Mouse (Mus musculus) neural tube, embryonic 10.5 days (tissue): Measurements from ENCODE around the gene N4bp2l2.

ENCODE experiments used
- DNase-seq: peaks from one replicate; pipeline ENCODE4 v3.0.0-alpha.2; 2017; ENCODE audit warnings: low spot score; ENCODE audit errors: extremely low spot score

Gene N4bp2l2

DNA sequence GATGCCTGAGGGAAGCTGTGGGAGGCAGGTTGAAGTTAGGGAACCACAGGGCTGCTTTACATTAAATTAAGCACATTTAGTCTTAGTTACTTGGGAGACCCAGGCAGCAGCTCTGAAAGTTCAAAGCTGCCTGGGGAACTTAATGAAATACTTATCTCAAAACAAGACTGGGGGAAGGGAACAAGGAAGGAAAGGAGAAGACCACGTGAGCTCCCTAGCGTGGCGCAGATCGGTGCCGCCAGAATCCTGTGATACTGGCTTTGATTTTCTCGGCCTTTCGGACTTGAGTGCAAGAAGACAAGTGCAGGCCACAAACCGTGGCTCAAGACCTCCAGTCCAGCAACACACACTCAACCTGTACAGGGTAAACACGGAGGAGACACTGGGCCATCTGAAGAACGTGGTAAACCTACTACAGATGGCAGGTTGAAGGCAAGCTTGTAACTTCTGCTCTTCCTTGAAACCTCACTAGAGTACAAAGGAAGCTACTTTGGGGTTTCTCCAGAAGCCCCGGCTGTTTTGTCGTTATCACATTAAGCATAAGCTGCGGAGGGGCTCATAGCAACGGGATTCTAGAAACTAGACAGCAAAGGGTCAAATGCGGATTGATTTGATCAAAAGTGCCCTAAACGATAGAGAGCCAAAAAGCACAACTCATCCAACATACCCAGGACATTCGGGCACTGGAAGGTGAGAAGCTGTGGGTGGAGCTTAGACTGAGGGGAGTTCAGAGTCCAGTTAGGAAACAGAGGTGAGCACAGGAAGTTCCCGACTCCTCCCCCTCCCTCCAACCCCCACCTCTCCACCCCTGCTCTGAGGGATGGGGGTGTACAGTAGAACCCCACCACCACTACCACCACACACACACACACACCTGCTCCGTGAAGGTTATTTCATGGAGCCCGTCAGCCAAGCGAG lies 67.5 kb downstream of the N4bp2l2 start:
- no peak for DNase-seq

DNA sequence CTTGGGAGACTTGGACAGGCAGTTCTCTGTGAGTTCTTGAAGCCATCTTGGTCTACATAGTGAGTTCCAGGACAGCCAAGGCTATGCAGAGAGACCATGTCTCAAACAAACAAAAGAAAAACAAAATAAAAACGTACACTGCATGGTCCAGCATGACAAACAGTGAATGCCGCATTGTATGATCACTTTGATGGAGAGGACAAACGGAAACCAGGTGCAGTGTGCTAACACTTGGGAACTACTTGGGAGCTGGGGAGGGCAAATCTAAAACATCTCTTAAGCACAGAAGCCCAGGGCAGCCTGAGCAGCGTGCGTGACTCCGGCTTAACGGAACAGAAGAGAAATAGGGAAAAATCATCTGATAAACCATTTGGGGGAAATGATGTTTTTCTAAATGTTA lies 68.9 kb downstream of the N4bp2l2 start, which contains the start of gene N4bp2l1:
Gene N4bp2l1 (minus strand): TSS at position 101 of the 400 bp plus-strand sequence.
- no peak for DNase-seq

DNA sequence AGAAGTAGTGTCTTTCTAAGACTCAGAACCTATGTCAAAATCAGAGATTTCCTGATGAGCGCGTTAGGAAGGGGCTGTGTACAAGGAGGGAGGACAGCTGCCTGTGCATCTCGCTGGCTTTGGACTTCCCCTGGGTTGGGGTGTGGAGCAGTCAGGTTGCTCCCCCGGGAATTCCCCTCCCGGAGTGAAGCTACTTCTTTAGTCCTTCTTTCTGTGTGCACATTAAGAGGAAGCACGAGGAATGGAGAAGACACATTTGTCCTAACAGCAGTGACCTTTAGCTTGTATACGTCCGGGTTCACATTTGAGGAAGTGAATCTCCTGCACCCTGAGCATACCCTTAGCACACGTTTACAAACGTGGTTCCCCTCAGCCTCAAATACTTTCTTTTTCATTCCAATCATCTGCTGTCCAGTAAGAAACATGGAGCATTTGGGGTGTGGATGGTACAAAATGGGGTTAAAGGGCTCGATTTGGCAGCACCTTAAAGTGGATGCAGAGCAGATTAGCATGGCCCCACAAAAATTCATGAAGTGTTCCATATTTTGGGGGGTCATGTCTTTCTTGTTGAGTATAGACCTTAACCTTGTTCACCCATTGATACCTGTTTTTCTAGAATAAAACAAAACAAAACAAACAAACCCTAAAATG lies 70.5 kb downstream of the N4bp2l2 start:
- no peak for DNase-seq

DNA sequence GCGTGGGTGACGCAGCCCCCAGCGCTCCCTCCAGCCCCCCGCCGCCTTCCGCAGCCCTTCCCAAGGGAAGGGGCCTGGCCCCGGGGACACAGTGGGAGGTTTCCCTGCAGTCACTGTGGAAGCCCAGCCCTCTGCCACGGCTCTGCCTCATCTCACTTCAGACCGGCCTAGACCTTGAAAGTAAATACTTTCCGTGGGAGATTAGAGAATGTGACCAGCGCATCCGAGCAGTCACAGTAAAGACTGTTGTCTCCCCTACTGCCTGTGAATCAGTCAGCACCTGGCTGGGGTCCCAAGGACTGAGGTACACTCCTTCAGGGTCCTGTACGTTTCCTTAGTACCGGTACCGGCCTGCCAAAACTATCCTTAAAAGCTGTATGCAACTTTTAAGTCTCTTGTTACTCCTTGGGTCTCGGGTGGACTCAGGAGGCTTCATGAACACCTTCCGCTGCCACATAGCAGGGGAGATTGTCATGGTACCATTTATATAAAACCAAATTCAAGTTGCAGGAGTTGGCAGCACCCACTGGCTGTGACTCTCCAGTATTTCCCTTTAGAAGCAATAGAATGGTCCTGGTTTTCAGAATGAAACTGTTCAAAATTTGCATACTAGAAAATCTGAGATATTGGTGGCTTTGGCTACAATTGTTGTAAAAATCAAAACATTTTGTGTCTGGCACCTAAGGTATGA lies 71.2 kb downstream of the N4bp2l2 start:
- no peak for DNase-seq

DNA sequence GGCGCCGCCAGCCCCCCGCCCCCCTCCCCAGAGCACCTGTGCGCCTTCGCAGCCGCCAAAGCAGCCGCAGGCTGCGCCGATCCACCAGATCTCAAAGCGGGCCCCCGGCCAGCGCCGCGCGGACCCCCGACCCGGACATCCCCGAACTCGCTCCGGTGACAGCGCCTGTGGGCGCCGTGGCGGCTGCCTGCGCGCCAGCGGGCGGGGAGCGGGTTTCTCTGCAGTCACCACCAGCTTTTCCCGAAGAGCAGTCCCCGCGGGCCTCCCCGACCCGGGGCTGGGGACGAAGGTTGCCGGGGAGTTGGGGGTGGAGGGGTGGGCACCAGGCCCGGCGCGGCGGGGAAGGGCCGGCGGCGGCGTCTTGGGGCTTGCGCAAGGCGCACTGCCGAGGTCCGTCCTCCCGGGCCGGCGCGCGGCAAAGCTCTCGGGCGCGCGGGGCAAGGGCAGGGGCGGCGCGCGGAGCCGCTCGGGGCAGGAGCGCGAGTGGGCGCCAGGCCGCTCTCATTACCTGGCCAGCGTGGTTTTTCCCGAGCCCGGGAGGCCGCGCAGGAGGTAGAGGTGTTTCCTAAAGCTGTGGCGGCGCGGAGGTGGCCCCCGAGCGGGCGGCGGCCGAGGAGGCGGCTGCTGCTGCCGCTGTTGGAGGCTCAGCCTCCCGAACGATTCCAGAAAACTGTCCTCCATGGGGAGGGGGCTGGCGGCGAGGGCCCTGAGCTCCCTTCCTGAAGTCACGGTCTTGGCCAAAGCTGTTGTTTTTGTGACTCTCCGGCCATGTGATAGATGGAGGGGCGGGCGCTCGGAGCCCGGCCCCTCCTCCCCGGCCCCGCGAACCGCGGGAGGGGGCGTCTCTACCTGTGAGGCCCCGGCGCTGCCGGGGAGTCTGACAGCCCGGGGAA lies 72.0 kb downstream of the N4bp2l2 start:
- DNase-seq, result peak; percentile 63

DNA sequence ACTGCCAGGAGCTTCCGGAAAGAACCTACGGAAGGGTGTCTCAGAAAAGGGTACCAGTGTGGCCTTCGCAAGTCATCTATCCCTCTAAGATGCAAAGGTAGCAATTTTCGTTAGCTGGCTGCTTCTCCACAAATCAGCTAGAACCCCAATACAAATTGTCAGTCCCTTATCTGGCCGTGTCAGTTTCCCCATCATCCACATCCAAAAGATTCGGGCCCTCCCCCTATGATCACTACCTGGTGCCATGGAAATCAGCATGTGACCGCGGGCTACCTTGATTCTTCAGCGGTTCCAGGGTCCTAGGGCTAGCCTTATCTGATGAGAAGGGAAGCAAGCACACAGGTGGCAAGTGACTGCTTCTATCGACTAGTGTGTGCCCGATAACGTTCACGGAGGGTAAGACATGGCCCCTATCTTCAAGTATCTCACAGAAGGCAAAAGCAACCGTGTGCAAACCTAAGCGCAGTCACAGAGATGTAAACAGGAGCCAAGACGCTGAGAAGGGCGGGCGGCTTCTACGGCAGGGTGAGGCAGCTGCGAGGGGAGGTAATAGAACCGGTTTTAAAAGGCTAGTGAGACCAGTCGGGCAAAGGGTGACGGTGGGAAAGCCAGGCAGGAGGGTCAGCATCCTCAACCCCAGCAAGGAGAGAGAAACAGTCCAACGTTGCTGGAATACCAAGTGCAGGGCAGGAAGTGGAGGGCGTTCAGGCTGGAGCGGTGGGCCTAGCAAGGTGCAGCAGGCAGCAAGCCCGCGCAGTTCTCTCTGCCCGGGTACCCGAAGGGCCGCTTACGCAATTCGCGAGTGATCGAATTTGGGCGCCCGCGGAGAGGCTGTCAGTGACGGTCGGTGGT lies 72.9 kb downstream of the N4bp2l2 start:
- DNase-seq, result peak; percentile 46

DNA sequence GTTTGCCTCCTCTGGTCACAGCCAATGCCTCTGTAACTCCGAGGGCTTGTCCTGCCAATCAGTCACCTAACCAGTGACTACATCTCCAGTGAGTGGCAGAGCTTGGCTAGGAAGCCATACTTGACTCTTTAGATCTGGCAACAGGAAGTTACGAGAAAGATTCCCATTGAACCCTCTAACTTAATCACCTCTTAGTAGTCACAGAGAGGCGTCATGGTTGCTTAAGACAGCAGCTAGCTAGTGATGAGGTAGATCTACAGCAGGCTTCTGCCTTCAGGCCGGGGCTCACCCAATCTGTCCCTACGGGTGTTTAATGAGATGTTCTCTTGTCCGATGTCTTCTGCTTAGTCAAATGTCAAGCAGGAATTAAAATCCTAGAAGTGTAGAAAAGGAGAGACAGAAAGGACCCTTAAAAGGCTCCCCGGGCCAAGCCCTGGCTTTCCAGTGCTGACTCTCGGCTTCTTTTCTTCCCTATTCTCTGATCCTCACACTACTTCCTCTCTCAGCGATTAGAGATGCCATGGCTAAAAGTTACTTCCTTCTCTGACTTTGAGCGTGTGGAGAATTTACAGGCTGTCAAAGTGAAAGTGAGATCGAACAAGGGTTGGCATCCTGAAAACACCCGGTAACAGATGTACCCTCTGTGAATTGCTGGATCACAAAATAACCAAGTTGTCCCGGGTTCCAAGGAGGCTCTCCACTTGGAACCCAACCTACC lies 73.6 kb downstream of the N4bp2l2 start:
- no peak for DNase-seq

DNA sequence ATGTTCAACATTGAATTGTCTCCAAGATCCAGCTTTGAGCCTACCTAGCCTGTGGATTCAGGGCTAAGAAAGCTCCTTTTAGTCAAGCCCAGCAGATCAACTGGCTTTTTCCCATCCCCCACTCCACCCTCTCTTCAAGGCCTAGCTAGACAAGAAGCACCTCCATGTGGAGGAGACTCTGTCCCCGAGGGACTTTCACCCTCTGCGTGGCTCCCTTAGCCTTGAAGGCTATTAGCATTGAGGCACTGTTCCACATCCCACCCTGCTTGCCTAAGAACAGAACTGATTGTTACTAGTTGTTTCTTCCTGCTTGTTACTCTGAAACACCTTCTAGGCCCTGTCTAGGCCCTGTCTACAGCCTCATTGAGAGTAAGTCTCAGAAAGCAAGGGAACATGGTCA lies 76.0 kb downstream of the N4bp2l2 start:
- no peak for DNase-seq

DNA sequence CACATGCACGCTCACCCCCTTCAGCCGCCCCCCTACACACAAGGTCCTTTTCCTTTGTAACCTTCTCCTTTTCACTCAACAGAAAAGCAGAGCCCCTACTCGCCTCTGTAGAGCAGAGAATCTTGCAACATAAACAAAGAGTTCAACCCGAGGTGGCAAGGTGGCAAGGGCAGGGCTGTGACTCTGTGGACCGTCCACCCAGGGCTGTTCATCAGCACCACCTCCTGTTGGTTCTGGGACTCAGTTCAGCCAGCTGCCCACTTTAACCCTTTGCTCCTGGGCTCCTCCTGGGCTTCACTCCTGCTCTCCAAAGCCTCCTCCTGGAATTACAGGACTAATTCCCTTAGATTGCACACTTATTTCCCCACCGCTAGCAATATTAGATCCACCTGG lies 81.7 kb downstream of the N4bp2l2 start:
- DNase-seq, result no peak

DNA sequence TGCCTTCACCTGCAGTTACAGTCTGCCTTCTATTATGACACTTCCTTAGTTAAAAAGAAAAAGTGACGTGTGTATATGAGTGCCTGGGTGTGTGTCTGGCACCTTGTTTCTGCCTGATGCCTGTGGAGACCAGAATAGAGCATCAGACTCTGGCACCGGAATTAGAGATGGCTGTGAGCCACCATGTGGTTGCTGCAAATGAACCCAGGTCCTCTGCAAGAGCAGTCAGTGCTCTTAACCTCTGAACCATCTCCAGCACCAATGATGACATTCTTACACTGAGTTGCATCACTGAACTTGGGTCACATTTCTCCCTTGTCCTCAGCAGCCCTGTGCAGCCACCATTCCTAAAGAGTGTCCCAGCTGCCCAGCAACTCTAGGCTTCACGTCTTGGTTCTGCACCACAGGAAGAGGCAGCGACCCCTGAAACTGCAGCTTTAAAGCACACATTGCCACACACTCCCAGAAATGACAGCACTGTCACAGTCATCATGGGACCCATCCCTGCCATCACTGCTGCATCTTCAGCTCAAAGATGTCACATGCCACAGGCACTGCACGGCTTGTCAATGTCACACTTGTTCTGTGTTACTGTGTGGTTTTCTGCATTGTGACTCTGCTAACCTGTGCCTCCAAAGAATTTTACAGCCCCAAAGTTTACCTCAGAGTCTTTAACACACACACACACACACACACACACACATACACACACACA lies 82.2 kb downstream of the N4bp2l2 start:
- DNase-seq, result no peak

DNA sequence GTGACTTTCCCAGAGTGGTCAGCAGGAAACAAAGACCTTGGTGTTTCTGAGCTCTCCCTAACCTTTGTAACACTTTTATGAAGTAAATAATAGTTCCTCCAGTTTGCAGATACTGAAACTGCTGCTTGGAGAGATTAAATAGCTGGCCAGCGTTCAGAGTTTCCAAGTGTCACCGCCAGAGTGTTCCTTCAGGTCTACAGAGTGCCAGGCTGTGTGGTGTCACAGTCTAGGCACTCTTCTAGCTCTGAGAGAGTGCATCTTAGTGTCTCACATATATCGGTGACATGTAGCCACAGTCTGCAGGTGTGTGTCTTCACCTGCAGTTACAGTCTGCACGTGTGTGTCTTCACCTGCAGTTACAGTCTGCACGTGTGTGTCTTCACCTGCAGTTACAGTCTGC lies 82.8 kb downstream of the N4bp2l2 start:
- no peak for DNase-seq

DNA sequence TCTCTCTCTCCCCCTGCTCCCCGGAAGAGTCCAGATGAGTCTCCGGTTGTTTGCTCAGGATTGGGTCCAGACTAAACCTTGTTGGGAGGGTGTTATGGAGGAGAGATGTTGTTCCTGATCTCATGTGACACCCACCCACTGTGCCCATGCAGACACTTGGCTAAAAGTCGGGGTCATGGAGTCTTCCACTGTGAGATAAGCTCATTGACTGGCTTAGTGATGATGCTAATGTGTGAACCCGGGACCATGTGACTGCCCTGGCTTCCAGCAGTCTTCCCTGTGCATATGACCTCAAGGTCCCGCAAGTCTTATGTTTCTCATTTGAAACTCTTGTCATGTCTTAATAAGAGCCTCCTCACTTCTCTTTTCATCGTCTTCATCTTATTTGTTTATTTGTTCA lies 84.8 kb downstream of the N4bp2l2 start:
- no peak for DNase-seq

DNA sequence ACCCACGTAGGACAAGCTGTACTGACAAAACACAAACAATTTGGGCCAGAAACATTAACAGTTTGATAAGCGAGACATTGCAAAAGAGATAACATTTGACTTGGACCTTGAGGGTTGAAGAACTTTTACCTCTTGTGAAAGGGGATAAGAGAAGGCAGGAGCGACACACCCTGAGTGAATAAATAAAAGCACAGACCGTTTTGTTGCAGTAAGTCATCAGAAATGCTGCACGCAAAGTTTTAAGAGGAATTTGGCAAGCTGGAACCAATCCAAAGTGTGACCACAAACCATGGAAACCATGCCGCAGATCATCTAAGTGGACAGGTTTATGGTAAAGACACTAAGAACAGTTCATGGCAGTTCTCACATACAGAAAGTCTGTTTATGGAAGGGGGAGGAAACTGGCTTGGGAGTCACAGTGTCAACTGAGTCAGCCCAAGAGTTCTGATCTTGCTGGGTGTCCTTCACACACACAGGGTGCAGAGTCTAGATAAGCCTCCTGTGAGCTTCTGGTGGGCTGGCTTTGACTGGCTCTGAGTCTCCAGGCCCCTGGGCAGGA lies 87.3 kb downstream of the N4bp2l2 start:
- DNase-seq, result no peak

DNA sequence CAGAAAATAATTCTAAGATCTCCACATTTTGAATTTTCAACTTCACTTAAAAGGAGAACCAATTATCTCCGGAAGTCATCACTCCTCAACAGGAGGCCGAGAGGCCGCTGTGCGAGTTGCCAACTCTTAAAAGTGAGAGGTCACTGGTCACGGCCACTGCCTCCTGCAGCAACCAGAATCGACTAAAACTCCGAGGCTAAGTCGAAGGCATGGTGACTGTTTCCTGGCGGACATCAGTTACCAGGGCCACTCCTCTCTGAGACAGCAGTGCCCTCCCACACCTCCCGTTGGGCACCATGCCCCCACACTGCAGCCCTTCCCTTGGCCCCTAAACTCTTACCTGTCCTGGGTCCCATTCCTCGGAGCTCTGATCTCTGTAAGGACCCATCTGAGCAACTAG lies 89.2 kb downstream of the N4bp2l2 start:
- no peak for DNase-seq

DNA sequence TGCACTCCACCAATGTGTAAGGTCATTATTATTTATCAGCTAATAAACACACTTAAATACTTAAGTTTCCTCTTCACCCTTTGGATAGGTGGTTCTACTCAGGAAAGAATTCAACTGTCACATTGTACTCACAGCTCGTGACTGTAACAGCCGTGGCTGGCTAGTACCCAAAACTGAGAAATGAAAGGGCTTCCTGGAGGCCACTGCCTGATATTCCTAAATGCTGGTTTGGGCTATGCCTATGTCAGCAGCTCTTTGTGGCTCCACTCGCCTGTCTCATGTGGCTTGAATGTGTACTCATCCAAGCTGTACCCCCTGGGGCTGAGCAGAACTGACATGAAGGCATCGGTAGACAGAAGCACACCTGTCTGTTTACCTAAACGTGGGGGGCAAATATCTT lies 91.1 kb downstream of the N4bp2l2 start:
- DNase-seq, result no peak

DNA sequence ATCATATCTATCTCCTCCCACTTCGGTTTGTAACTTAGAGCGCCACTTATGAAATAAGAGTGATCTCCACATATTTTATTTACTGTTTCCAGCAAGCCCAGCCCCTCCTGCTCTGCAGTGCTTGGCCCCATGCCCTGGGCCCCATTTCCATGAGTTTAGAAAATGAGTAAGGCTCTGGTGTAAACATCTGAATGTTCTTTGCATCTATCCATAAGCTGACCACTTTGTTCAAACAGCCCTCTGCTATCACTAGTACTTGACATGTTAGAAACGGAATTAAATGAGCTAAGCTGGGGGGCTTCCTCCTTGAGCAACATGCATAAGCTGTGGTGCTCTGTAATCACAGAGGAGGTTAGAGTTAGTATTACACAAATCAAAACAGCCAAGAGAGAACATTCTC lies 91.6 kb downstream of the N4bp2l2 start:
- no peak for DNase-seq

DNA sequence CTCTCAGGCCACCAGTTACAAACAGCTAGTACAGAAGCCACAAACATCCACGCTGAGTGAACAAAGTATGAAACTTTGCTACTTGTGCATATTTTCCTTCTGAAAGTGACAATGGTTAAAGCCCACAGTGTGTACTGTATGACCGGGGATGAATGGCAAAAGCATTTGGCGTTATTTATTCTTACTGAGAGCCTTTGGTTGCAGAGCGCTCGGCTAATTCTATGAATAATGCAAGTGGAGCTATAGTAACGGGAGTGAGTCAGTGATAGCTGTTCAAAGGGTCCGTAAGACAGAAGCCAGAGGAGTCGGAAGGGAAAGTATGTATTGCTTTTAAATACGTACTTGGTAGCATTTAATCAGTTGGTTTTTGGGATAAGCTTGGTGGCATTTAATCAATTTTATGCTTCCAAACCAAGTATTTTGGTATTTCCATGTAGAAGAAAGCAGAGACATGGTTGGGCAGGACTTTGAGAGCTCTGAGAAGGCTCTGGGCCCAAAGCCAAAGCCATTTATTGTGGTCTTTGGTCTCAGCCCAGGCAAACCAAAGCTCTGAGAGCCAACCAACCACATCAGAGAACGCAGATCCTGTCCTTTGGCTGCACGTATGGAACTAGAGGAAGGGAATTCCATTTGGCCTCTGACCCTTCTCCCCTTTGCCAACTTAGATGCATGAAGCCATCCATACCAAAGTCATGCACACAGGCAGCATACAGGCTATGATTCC lies 95.3 kb downstream of the N4bp2l2 start:
- DNase-seq, result no peak

DNA sequence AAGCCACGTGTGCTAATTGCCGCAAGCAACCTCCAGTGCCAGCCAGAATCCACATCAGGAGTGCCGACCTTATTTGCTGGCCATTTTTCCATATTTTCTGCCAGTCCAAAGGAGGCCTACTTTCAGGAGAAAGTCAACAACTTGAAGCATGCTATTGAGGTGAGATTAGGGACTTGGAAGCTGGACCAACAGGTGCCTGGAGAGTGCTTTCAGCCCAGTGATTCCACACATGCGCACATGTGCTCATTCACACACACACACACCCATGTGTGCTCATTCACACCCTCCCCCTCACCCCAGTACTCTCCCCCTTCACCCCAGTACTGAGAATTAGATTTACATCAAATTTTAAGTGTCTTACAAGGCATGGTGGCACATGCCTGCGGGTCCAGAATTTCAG lies 99.0 kb downstream of the N4bp2l2 start:
- DNase-seq, result no peak
